Mouse (Mus musculus) erythroblast, embryonic 14.5 days (primary cell): ENCODE measurements at regions not wholly inside any gene's neighbourhood (a gene's known extent, or its start where the extent isn't known, plus 50 kb on each side); places are given as distances from the start of the nearest gene placed in this dataset.

ENCODE experiments used
- GATA1 ChIP-seq: IDR thresholded peaks from 2 replicates; pipeline ENCODE4 v1.6.1; 2012; ENCODE audit warnings: low read length, inconsistent platforms, mixed read lengths
- TAL1 ChIP-seq: IDR thresholded peaks from 3 replicates; pipeline ENCODE4 v1.6.1; 2012; ENCODE audit warnings: low read length, inconsistent platforms, mixed read lengths

DNA sequence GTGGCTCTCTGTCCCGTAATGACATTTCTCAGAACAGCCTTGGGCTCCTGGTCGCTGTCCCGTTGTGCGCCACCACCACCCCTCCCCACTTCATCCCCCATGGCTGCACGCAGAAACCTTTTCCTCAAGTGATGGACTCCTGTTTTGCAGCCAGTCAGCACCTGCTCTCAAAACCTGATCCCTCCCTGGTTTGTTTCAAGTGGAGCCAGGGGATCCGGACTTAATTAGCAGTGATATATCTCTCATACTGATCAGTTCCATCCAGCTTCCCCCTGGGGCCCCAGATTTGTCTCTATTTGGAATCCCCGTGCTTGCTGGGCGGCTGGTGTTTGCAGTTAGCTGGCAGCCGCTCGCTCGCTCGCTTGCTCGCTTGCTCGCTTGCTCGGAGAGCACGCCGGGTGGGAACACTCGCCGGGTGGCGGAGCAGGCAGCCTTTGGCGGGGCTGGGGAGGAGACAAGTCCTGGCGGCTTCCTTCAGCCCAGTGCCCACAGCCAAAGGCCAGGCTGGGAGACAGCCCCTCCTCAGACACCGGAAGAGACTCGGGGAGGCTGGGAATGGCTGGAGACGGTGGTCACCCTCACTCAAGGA is 164.3 kb upstream of the Lef1 start:
- TF ChIP-seq GATA1 (no peak), TAL1 (no peak)
